9 mouse cellular contexts compared by ENCODE assay signal in the genomic region with DNA sequence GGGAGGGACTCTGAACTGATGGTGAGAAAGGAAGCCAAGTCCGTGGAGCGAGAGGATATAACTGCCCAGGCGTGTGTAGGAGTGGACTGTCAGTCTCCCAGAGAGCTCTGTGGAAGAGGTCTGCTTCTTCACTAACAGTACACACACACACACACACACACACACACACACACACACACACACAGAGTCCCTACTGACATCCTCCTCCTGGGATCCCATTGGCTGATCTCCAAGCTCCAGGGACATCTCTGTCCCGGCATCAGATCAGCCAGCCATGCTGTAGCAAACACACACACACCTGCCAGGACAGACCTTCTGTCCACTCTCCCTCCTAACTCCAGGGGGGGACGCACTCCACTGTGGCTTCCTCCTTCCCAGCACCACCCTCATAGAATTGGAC.
DNase-seq lines count a peak whose midpoint lies in the region; ATAC-seq and TF ChIP-seq lines count a peak whose summit lies in the region.
"Had no signal": no experiment of that assay in that cellular context is flagged by ENCODE, and none has a peak within 500 bp of the region (broad histone marks: within the 10 kb centered on the region; RNA-seq: fewer than 3 reads in every experiment).

No protein-coding gene starts in this region.

- no peak for TF ChIP-seq CTCF in CH12.LX (conservative IDR thresholded peaks at IDR 0.05 in 1 of 2, IDR thresholded peaks at IDR 0.05 in 1 of 2; ENCODE audit: low read depth in 2 of 2, low read length in 2 of 2)

- peaks cover 15% of the 10 kb centered on the region for H3K4me1 ChIP-seq in heart, embryonic 11.5 days (ENCODE audit: control insufficient read depth, insufficient read depth, low read length)
- peaks cover 25 to 58% of the 10 kb centered on the region in 2 experiments for H3K4me1 ChIP-seq in CH12.LX (ENCODE audit: control insufficient read depth in 1 of 2, insufficient read depth in 2 of 2)
- H3K4me1 ChIP-seq in hindbrain, embryonic 16.5 days (ENCODE audit: control insufficient read depth, insufficient read depth, low read depth, low read length), result peaks cover 12% of the 10 kb centered on the region

- H3K27ac ChIP-seq in heart, embryonic 11.5 days (ENCODE audit: low read depth, low read length), result peak overlapping the region; percentile 54; the same call in 1 of the 2 replicates
- no peak overlapping the region for H3K27ac ChIP-seq in CH12.LX (ENCODE audit: insufficient read depth, low read depth)
- peak overlapping the region; percentile 30; the same call in 1 of the 2 replicates for H3K27ac ChIP-seq in hindbrain, embryonic 16.5 days (ENCODE audit: low read depth, low read length)

- WGBS in heart, embryonic 11.5 days (ENCODE audit: insufficient replicate concordance), result 56% methylated on average over 5 of the region's 5 CpGs
- WGBS in hindbrain, embryonic 16.5 days, result 40% methylated on average over 5 of the region's 5 CpGs

- no peak for TF ChIP-seq POLR2A in CH12.LX (IDR thresholded peaks at IDR 0.05; ENCODE audit: low read depth, low read length)

- H3K36me3 ChIP-seq in heart, embryonic 11.5 days (ENCODE audit: control insufficient read depth, insufficient read depth, low read length), result no peaks in the 10 kb centered on the region
- H3K36me3 ChIP-seq in CH12.LX (replicated peaks in 1 of 2; ENCODE audit: control insufficient read depth in 1 of 2, insufficient read depth in 1 of 2, low read length in 1 of 2), result no peaks in the 10 kb centered on the region
- H3K36me3 ChIP-seq in hindbrain, embryonic 16.5 days (ENCODE audit: control insufficient read depth, insufficient read depth, low read length), result no peaks in the 10 kb centered on the region

- dilution Hi-C loops in CH12.LX (cut with MboI; ENCODE audit: extremely low pct_ligation_motif_present, extremely low pct_unique_long_range_greater_than_20kb, low sequenced_read_pairs), result no loop called here

- H3K27me3 ChIP-seq in heart, embryonic 11.5 days (ENCODE audit: control insufficient read depth, insufficient read depth, low read length), result no peaks in the 10 kb centered on the region
- H3K27me3 ChIP-seq in CH12.LX (replicated peaks), result no peaks in the 10 kb centered on the region
- H3K27me3 ChIP-seq in hindbrain, embryonic 16.5 days (replicated peaks; ENCODE audit: control insufficient read depth, insufficient read depth, low read length), result no peaks in the 10 kb centered on the region

- no peak for TF ChIP-seq RAD21 in CH12.LX (IDR thresholded peaks at IDR 0.05; ENCODE audit: low read depth, low read length)

- no peak overlapping the region for H3K9ac ChIP-seq in heart, embryonic 11.5 days (ENCODE audit: low read depth, low read length)
- H3K9ac ChIP-seq in CH12.LX (ENCODE audit: insufficient read depth, low read depth), result no peak overlapping the region
- H3K9ac ChIP-seq in hindbrain, embryonic 16.5 days (ENCODE audit: low read depth, low read length), result no peak overlapping the region

- intact Hi-C loops in heart, postnatal 25 days (cut with DNase I), result no loop called here

- H3K4me2 ChIP-seq in heart, embryonic 11.5 days, result no peak overlapping the region
- H3K4me2 ChIP-seq in CH12.LX (ENCODE audit: insufficient read depth, low read depth, poor library complexity, severe bottlenecking), result peak overlapping the region; percentile 30; the same call in 1 of the 2 replicates
- H3K4me2 ChIP-seq in hindbrain, embryonic 16.5 days (ENCODE audit: low read length), result no peak overlapping the region

- no peak for DNase-seq in heart, postnatal 25 days (ENCODE audit: low spot score)
- no peak for DNase-seq in CH12.LX (ENCODE audit: extremely low read depth)
- peak; percentile 53 to 64 for DNase-seq in cerebellum, postnatal 25 days
- no peak for DNase-seq in urinary bladder, postnatal 14 days (ENCODE audit: low spot score)
- DNase-seq in adrenal gland, adult 8-10 months, result no peak
- DNase-seq in thymus, postnatal 14 days, result no peak
- DNase-seq: heart, postnatal 36 days had no signal

- H3K4me3 ChIP-seq in heart, embryonic 11.5 days (ENCODE audit: low read depth, low read length), result no peak overlapping the region
- peak overlapping the region in 2 of 3 experiments; percentile 10 to 19 for H3K4me3 ChIP-seq in CH12.LX (replicated peaks in 1 of 3; ENCODE audit: low read depth in 2 of 3, low read length in 2 of 3, poor library complexity in 1 of 3)
- H3K4me3 ChIP-seq in hindbrain, embryonic 16.5 days (ENCODE audit: low read length), result no peak overlapping the region

- H3K79me2 ChIP-seq in CH12.LX (replicated peaks; ENCODE audit: control insufficient read depth, extremely low read depth, insufficient read depth, poor library complexity, severe bottlenecking), result no peaks in the 10 kb centered on the region

- in situ Hi-C loops in CH12.LX (cut with MboI; ENCODE audit: low pct_ligation_motif_present, low pct_unique_long_range_greater_than_20kb, low sequenced_read_pairs), result loop anchor here (25.0 kb wide), 1 partner anchor 629 kb away; no protein-coding TSS in a partner anchor

- no peak for ATAC-seq in heart, embryonic 11.5 days (replicated peaks; ENCODE audit: insufficient number of reproducible peaks, low FRiP score, low TSS enrichment)
- ATAC-seq in hindbrain, embryonic 16.5 days, result no peak

- no peak for TF ChIP-seq EP300 in CH12.LX (IDR thresholded peaks at IDR 0.05; ENCODE audit: low read length)

- no peaks in the 10 kb centered on the region for H3K9me3 ChIP-seq in heart, embryonic 11.5 days (replicated peaks; ENCODE audit: control insufficient read depth, low read length)
- H3K9me3 ChIP-seq in CH12.LX (replicated peaks; ENCODE audit: low read length), result peaks cover 7% of the 10 kb centered on the region
- H3K9me3 ChIP-seq in hindbrain, embryonic 16.5 days (ENCODE audit: control insufficient read depth, low read length), result no peaks in the 10 kb centered on the region

TF ChIP-seq in CH12.LX, 34 proteins besides CTCF, POLR2A, EP300 and RAD21:
- TF ChIP-seq CHD2 (IDR thresholded peaks at IDR 0.05; ENCODE audit: low read length) (no peak), ETS1 (conservative IDR thresholded peaks at IDR 0.05; ENCODE audit: low read depth, low read length) (no peak), MYC (IDR thresholded peaks at IDR 0.05; ENCODE audit: low read depth, low read length) (no peak), JUND (conservative IDR thresholded peaks at IDR 0.05; ENCODE audit: low read depth, low read length) (no peak), GABPA (IDR thresholded peaks at IDR 0.05; ENCODE audit: insufficient replicate concordance, low read depth, low read length) (no peak), UBTF (IDR thresholded peaks at IDR 0.05; ENCODE audit: low read depth, low read length) (no peak), HCFC1 (IDR thresholded peaks at IDR 0.05; ENCODE audit: low read depth, low read length) (no peak), RCOR1 (conservative IDR thresholded peaks at IDR 0.05; ENCODE audit: low read depth, low read length) (no peak), ELF1 (IDR thresholded peaks at IDR 0.05; ENCODE audit: low read depth, low read length) (no peak), ZNF384 (IDR thresholded peaks at IDR 0.05; ENCODE audit: low read depth, low read length) (no peak), SMC3 (IDR thresholded peaks at IDR 0.05; ENCODE audit: low read depth, low read length) (no peak), USF1 (IDR thresholded peaks at IDR 0.05; ENCODE audit: low read depth, low read length) (no peak), SIN3A (IDR thresholded peaks at IDR 0.05; ENCODE audit: low read length) (no peak), ZMIZ1 (IDR thresholded peaks at IDR 0.05; ENCODE audit: low read depth, low read length) (no peak), POLR2AphosphoS2 (IDR thresholded peaks at IDR 0.05; ENCODE audit: low read depth, low read length) (no peak)

Comparison
In these comparisons a context has a peak if more than half of its experiments do, and no peak if none do; other contexts are left out.
1. H3K4me3 ChIP-seq: peak in CH12.LX (2 of 3); none in heart, embryonic 11.5 days (single experiment) and hindbrain, embryonic 16.5 days (single experiment).
2. DNase-seq: peak in cerebellum, postnatal 25 days (2 of 2); none in heart, postnatal 25 days (single experiment), CH12.LX (single experiment), urinary bladder, postnatal 14 days (single experiment), adrenal gland, adult 8-10 months (single experiment) and thymus, postnatal 14 days (single experiment).